Mouse (Mus musculus) midbrain, embryonic 10.5 days (tissue): Measurements from ENCODE around the gene Dip2c. TPM values are rescaled to one million over a fixed set of nuclear protein-coding genes. Genes with fewer than 3 reads are reported as not detected.

ENCODE experiments used
- DNase-seq: peaks from one replicate; pipeline ENCODE4 v3.0.0-alpha.2; 2017; ENCODE audit warnings: low spot score
- H3K27ac ChIP-seq: fragments of 300-500 bp; sonication (generic); replicated peaks from 2 replicates; pipeline ENCODE4 v1.5.1; 2016; ENCODE audit warnings: mild to moderate bottlenecking
- H3K27me3 ChIP-seq: fragments of 300-500 bp; sonication (generic); 2 replicates; pipeline ENCODE4 v1.6.1; 2016; ENCODE audit warnings: low read depth, mild to moderate bottlenecking; ENCODE audit not compliant: poor library complexity, severe bottlenecking
- H3K36me3 ChIP-seq: fragments of 300-500 bp; sonication (generic); 2 replicates; pipeline ENCODE4 v1.6.1; 2016; ENCODE audit warnings: mild to moderate bottlenecking, moderate library complexity
- H3K4me1 ChIP-seq: fragments of 300-500 bp; sonication (generic); 2 replicates; pipeline ENCODE4 v1.6.1; 2016
- H3K4me3 ChIP-seq: fragments of 300-500 bp; sonication (generic); 2 replicates; pipeline ENCODE4 v1.5.1; 2016; ENCODE audit warnings: mild to moderate bottlenecking, moderate library complexity
- H3K9me3 ChIP-seq: fragments of 300-500 bp; sonication (generic); replicated peaks from 2 replicates; pipeline ENCODE4 v1.6.1; 2016; ENCODE audit warnings: mild to moderate bottlenecking
- WGBS: fragments of 180-500 bp; shearing (Covaris S2); methylation state at CpG from one replicate; pipeline ENCODE4 v1.1.7; 2016; 5-methylcytosine and 5-hydroxymethylcytosine counted together
- polyA plus RNA-seq: library from polyadenylated mRNA; unstranded; fragments of >200 nt; fragmentation: Nextera tagmentation; extraction: Ambion mirVana; gene quantifications from 2 replicates; pipeline ENCODE4 v1.2.1, GENCODE M21; 2016

The Dip2c gene
- polyA plus RNA-seq, 1 experiment from 2014 or later, result 4.0 TPM

GRCm38 (mm10) chr13:9702615-9703235 is 426.4 kb downstream of the Dip2c start:
- peaks cover 40% of the 10 kb centered on the region for H3K36me3 ChIP-seq
- no peak for DNase-seq
- WGBS, result 77% methylated on average over 12 of the region's 12 CpGs
- no peak overlapping the region for H3K4me3 ChIP-seq
- H3K27ac ChIP-seq, result no peak overlapping the region
- no peaks in the 10 kb centered on the region for H3K4me1 ChIP-seq
- H3K27me3 ChIP-seq, result no peaks in the 10 kb centered on the region
- H3K9me3 ChIP-seq, result no peaks in the 10 kb centered on the region

GRCm38 (mm10) chr13:9706720-9707119 is 430.4 kb downstream of the Dip2c start:
- H3K36me3 ChIP-seq, result peaks cover 45% of the 10 kb centered on the region
- H3K9me3 ChIP-seq, result no peaks in the 10 kb centered on the region
- no peaks in the 10 kb centered on the region for H3K4me1 ChIP-seq
- no peak for DNase-seq
- H3K27me3 ChIP-seq, result no peaks in the 10 kb centered on the region
- no peak overlapping the region for H3K27ac ChIP-seq
- 93% methylated on average over 8 of the region's 8 CpGs for WGBS
- no peak overlapping the region for H3K4me3 ChIP-seq

- 87% methylated on average over 7 of the region's 7 CpGs for WGBS
- Histone ChIP-seq H3K36me3 (peaks cover 47% of the 10 kb centered on the region), H3K27me3 (no peaks in the 10 kb centered on the region), H3K27ac (no peak overlapping the region), H3K4me1 (no peaks in the 10 kb centered on the region), H3K9me3 (no peaks in the 10 kb centered on the region), H3K4me3 (no peak overlapping the region)
- no peak for DNase-seq
These were observed 432.3 kb downstream of the Dip2c start for GRCm38 (mm10) chr13:9708433-9709240.

- no peak for DNase-seq
- WGBS, result 98% methylated on average over 1 of the region's 1 CpGs
- H3K4me3 ChIP-seq, result no peak overlapping the region
- H3K27ac ChIP-seq, result no peak overlapping the region
- peaks cover 43% of the 10 kb centered on the region for H3K36me3 ChIP-seq
- H3K27me3 ChIP-seq, result no peaks in the 10 kb centered on the region
- H3K4me1 ChIP-seq, result no peaks in the 10 kb centered on the region
- H3K9me3 ChIP-seq, result no peaks in the 10 kb centered on the region
These were observed 436.1 kb downstream of the Dip2c start for GRCm38 (mm10) chr13:9712409-9712808.

- no peaks in the 10 kb centered on the region for H3K4me1 ChIP-seq
- H3K27ac ChIP-seq, result no peak overlapping the region
- no peak overlapping the region for H3K4me3 ChIP-seq
- peaks cover 43% of the 10 kb centered on the region for H3K36me3 ChIP-seq
- H3K9me3 ChIP-seq, result no peaks in the 10 kb centered on the region
- DNase-seq, result no peak
- no peaks in the 10 kb centered on the region for H3K27me3 ChIP-seq
- 88% methylated on average over 3 of the region's 3 CpGs for WGBS
These were observed 436.6 kb downstream of the Dip2c start for GRCm38 (mm10) chr13:9712971-9713370.

GRCm38 (mm10) chr13:9713462-9714134 is 437.3 kb downstream of the Dip2c start:
- 92% methylated on average over 6 of the region's 6 CpGs for WGBS

GRCm38 (mm10) chr13:9715224-9715623 is 438.9 kb downstream of the Dip2c start:
- DNase-seq, result no peak
- Histone ChIP-seq H3K4me1 (no peaks in the 10 kb centered on the region), H3K4me3 (no peak overlapping the region), H3K36me3 (peaks cover 31% of the 10 kb centered on the region), H3K9me3 (no peaks in the 10 kb centered on the region), H3K27me3 (no peaks in the 10 kb centered on the region), H3K27ac (no peak overlapping the region)
- WGBS, result 91% methylated on average over 1 of the region's 1 CpGs

More at GRCm38 (mm10) chr13:9713462-9714134, 437.3 kb downstream of the Dip2c start:
- Histone ChIP-seq H3K4me1 (no peaks in the 10 kb centered on the region), H3K27ac (no peak overlapping the region), H3K4me3 (no peak overlapping the region), H3K27me3 (no peaks in the 10 kb centered on the region), H3K36me3 (peaks cover 39% of the 10 kb centered on the region), H3K9me3 (no peaks in the 10 kb centered on the region)
- no peak for DNase-seq

Other genes starting within 250 kb of the Dip2c start
- 31.4 and 32.0 TPM in 2 replicates for gene Larp4b, start 182.6 kb upstream of the Dip2c start, polyA plus RNA-seq